Mouse (Mus musculus) intestine, embryonic 16.5 days (tissue): ENCODE measurements around the gene Tmcc3. TPM values are rescaled to one million over a fixed set of nuclear protein-coding genes. Genes with fewer than 3 reads are reported as not detected.

ENCODE experiments used
- ATAC-seq: fragments of 200-750 bp; cut with Nextera tagmentation; 2 replicates; pipeline ENCODE4 v1.8.0; 2017; ENCODE audit warnings: moderate TSS enrichment, moderate library complexity
- H3K27ac ChIP-seq: fragments of 300-500 bp; sonication (generic); 2 replicates; pipeline ENCODE4 v1.5.1; 2014; ENCODE audit warnings: mild to moderate bottlenecking, low read length
- H3K27me3 ChIP-seq: fragments of 300-500 bp; sonication (generic); replicated peaks from 2 replicates; pipeline ENCODE4 v1.6.1; 2014; ENCODE audit warnings: low read length, control low read depth, mixed read lengths; ENCODE audit not compliant: control insufficient read depth, insufficient read depth
- H3K36me3 ChIP-seq: fragments of 300-500 bp; sonication (generic); 2 replicates; pipeline ENCODE4 v1.6.1; 2014; ENCODE audit warnings: low read length, control low read depth; ENCODE audit not compliant: control insufficient read depth, insufficient read depth
- H3K4me1 ChIP-seq: fragments of 300-500 bp; sonication (generic); 2 replicates; pipeline ENCODE4 v1.6.1; 2014; ENCODE audit warnings: low read length, control low read depth, mixed read lengths; ENCODE audit not compliant: control insufficient read depth, insufficient read depth
- H3K4me2 ChIP-seq: fragments of 300-500 bp; sonication (generic); 2 replicates; pipeline ENCODE4 v1.6.1; 2014; ENCODE audit warnings: low read depth, low read length, control low read depth
- H3K4me3 ChIP-seq: fragments of 300-500 bp; sonication (generic); 2 replicates; pipeline ENCODE4 v1.5.1; 2014; ENCODE audit warnings: mild to moderate bottlenecking, low read length
- H3K9ac ChIP-seq: fragments of 300-500 bp; sonication (generic); 2 replicates; pipeline ENCODE4 v1.6.1; 2014; ENCODE audit warnings: low read depth, low read length
- H3K9me3 ChIP-seq: fragments of 300-500 bp; sonication (generic); 2 replicates; pipeline ENCODE4 v1.6.1; 2016; ENCODE audit warnings: low read length, control low read depth; ENCODE audit not compliant: control insufficient read depth
- WGBS: fragments of 180-500 bp; shearing (Covaris S2); extraction: QIAGEN DNeasy Blood & Tissue Kit; methylation state at CpG from one replicate; pipeline ENCODE4 v1.1.7; 2014; 5-methylcytosine and 5-hydroxymethylcytosine counted together
- polyA plus RNA-seq: library from polyadenylated mRNA; unstranded; fragments of >200 nt; fragmentation: Nextera tagmentation; extraction: Ambion mirVana; gene quantifications from 2 replicates; pipeline ENCODE4 v1.2.1, GENCODE M21; 2015

Gene Tmcc3
- polyA plus RNA-seq, 1 experiment from 2014 or later = 8.8 TPM

- 92% methylated on average over 3 of the region's 3 CpGs for WGBS
- ATAC-seq = no peak
- peaks cover 10% of the 10 kb centered on the region for H3K4me1 ChIP-seq
Measured at GRCm38 (mm10) chr10:94562991-94563390, 251.2 kb downstream of the Tmcc3 start.

GRCm38 (mm10) chr10:94565410-94566221 lies 253.9 kb downstream of the Tmcc3 start:
- peaks cover 21% of the 10 kb centered on the region for H3K4me1 ChIP-seq
- no peak for ATAC-seq
- no peak overlapping the region for H3K4me2 ChIP-seq
- no peak overlapping the region for H3K9ac ChIP-seq
- WGBS = 50% methylated on average over 7 of the region's 7 CpGs
- peak overlapping the region; percentile 11; the same call in 1 of the 2 replicates for H3K27ac ChIP-seq
- no peak overlapping the region for H3K4me3 ChIP-seq
- H3K36me3 ChIP-seq = no peaks in the 10 kb centered on the region
- no peaks in the 10 kb centered on the region for H3K27me3 ChIP-seq
- no peaks in the 10 kb centered on the region for H3K9me3 ChIP-seq

More at GRCm38 (mm10) chr10:94562991-94563390, 251.2 kb downstream of the Tmcc3 start:
- no peaks in the 10 kb centered on the region for H3K36me3 ChIP-seq
- H3K9ac ChIP-seq = no peak overlapping the region
- H3K27ac ChIP-seq = no peak overlapping the region
- H3K4me2 ChIP-seq = no peak overlapping the region
- H3K27me3 ChIP-seq = no peaks in the 10 kb centered on the region
- no peak overlapping the region for H3K4me3 ChIP-seq
- no peaks in the 10 kb centered on the region for H3K9me3 ChIP-seq

DNA sequence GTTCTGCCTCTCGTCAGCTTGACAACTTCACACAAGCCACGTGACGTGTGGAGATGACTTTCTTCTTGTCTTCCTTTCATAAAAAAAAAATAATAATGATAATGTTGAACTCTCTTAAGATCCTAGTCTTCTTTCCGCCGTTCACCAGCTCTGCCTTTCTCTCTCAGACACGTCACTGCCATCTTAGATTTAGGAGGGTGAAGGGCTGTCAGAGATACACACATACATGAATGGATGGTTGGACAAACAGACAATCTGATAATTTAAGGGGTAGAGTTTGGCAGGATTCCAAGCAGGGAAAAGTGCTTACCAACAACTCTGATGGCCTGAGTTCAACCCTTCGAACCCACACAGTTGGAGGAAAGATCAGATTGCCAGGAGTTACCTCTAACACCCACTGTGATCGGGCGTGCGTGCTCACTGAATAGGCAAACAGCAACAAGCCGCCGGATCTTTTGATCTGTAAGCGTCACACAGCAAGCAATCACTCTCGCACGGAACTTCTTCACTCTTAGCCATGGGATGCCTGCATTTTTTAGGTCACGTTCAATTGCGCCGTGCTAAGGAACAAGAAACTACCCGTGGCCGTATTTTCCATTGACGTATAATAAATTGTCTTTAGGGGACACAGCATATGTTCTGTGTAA lies 254.6 kb downstream of the Tmcc3 start:
- no peaks in the 10 kb centered on the region for H3K36me3 ChIP-seq
- no peaks in the 10 kb centered on the region for H3K9me3 ChIP-seq
- peaks cover 22% of the 10 kb centered on the region for H3K4me1 ChIP-seq
- WGBS = 75% methylated on average over 21 of the region's 21 CpGs
- no peak overlapping the region for H3K4me2 ChIP-seq
- no peaks in the 10 kb centered on the region for H3K27me3 ChIP-seq
- no peak overlapping the region for H3K9ac ChIP-seq
- no peak for ATAC-seq
- H3K4me3 ChIP-seq = no peak overlapping the region
- no peak overlapping the region; the same call in 1 of the 2 replicates for H3K27ac ChIP-seq

DNA sequence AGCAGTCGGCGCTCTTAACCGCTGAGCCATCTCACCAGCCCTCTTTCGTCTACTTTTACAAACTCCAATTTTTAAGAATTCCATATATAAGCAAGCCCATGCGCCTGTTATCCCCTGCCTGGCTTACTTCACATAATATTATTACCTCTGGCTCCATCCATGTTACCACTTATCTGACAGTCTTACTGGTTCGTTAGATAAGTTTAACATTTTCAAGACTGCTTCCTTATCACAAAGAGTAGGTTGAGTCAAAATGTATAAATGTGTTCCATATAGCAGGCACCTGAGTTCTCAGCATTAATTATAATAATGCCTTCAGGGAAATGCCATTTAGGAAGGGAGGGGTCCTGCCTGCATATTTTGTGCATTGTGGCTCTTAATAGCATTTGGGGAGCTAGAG lies 255.5 kb downstream of the Tmcc3 start:
- peaks cover 22% of the 10 kb centered on the region for H3K4me1 ChIP-seq
- no peak overlapping the region for H3K4me2 ChIP-seq
- H3K9me3 ChIP-seq = no peaks in the 10 kb centered on the region
- no peaks in the 10 kb centered on the region for H3K27me3 ChIP-seq
- 91% methylated on average over 6 of the region's 6 CpGs for WGBS
- H3K27ac ChIP-seq = no peak overlapping the region
- no peak overlapping the region for H3K9ac ChIP-seq
- no peak overlapping the region for H3K4me3 ChIP-seq
- no peaks in the 10 kb centered on the region for H3K36me3 ChIP-seq
- no peak for ATAC-seq

GRCm38 (mm10) chr10:94567915-94568314 lies 256.2 kb downstream of the Tmcc3 start:
- WGBS = 63% methylated on average over 14 of the region's 14 CpGs
- no peak overlapping the region for H3K9ac ChIP-seq
- H3K4me1 ChIP-seq = peaks cover 24% of the 10 kb centered on the region
- no peaks in the 10 kb centered on the region for H3K36me3 ChIP-seq
- no peaks in the 10 kb centered on the region for H3K27me3 ChIP-seq
- H3K4me3 ChIP-seq = no peak overlapping the region
- no peak overlapping the region for H3K4me2 ChIP-seq
- no peaks in the 10 kb centered on the region for H3K9me3 ChIP-seq
- H3K27ac ChIP-seq = no peak overlapping the region
- ATAC-seq = no peak

DNA sequence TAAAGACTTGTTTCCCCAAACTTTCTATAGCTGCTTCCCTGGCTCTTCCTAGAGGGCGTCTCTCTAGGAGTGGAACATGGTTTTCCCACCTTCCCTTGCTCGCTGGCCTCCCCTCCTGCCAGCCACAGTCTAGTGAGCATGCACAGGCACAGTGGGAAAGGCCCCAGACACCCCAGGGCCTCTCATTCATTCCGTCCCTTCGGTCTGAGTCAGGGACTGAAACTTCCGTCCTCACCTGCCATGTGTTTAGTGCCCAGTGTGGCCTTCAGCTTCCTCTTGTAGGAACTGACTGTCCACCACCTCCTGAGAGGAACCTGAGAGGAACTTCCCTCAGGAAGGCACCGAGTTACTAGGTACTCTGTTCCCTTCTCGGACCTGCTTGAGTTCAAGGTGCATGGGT lies 257.1 kb downstream of the Tmcc3 start:
- Histone ChIP-seq H3K27ac (no peak overlapping the region), H3K27me3 (no peaks in the 10 kb centered on the region), H3K4me2 (no peak overlapping the region), H3K9ac (no peak overlapping the region), H3K36me3 (no peaks in the 10 kb centered on the region), H3K4me1 (peaks cover 26% of the 10 kb centered on the region), H3K4me3 (no peak overlapping the region), H3K9me3 (no peaks in the 10 kb centered on the region)
- ATAC-seq = no peak; the same call in 1 of the 2 replicates
- 91% methylated on average over 7 of the region's 7 CpGs for WGBS

DNA sequence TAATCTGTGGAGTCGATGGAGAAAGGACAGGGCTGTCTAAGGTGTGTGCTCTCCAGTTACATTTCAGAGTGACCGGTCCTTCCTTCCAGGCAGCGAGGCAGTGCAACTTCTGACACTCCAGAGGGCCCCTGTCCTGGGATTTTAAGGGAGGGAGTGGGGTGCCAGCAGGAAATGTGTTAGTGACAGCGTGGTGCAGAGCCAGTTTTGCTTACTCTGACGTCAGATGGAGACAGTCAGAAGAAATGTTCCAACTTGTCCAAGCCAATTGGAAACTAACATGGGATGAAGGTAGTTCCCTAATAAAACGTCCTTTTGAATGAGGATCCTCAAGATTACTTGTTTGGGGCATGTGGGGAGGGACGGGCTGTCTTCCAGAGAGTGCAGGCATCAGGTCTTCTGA lies 258.0 kb downstream of the Tmcc3 start:
- no peak overlapping the region for H3K27ac ChIP-seq
- 80% methylated on average over 7 of the region's 7 CpGs for WGBS
- H3K9me3 ChIP-seq = no peaks in the 10 kb centered on the region
- H3K4me1 ChIP-seq = peaks cover 32% of the 10 kb centered on the region
- H3K4me3 ChIP-seq = no peak overlapping the region
- ATAC-seq = no peak
- no peaks in the 10 kb centered on the region for H3K36me3 ChIP-seq
- no peak overlapping the region for H3K9ac ChIP-seq
- no peaks in the 10 kb centered on the region for H3K27me3 ChIP-seq
- no peak overlapping the region for H3K4me2 ChIP-seq

- Histone ChIP-seq H3K27me3 (no peaks in the 10 kb centered on the region), H3K27ac (no peak overlapping the region), H3K4me3 (no peak overlapping the region), H3K9ac (no peak overlapping the region), H3K36me3 (no peaks in the 10 kb centered on the region), H3K4me1 (peaks cover 34% of the 10 kb centered on the region), H3K4me2 (no peak overlapping the region), H3K9me3 (no peaks in the 10 kb centered on the region)
- ATAC-seq = no peak
- 85% methylated on average over 9 of the region's 9 CpGs for WGBS
Measured at GRCm38 (mm10) chr10:94571927-94572620, 260.3 kb downstream of the Tmcc3 start.

DNA sequence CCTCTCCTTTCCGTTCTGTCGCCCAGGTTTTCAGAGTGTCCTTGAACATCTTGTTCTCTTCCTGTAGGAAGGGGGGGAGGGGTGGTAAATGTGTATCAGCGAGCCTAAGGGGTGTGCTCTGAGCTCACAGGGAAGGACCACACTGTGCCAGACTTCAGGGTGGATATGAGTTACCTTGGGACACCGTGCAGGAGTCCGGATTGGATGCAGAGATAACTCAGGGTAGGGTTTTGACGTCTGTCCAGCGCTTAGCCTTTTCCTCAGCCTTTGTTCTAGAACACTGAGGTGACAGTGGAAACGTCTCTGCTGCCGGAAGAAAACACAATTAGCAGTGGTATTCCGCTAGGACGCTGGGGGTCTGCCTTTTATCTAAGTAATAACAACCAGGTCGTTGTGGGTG lies 261.0 kb downstream of the Tmcc3 start:
- WGBS = 60% methylated on average over 12 of the region's 12 CpGs
- no peak for ATAC-seq

More for the DNA sequence above, 261.0 kb downstream of the Tmcc3 start:
- Histone ChIP-seq H3K36me3 (no peaks in the 10 kb centered on the region), H3K4me3 (no peak overlapping the region), H3K4me2 (no peak overlapping the region), H3K9ac (no peak overlapping the region), H3K27me3 (no peaks in the 10 kb centered on the region), H3K27ac (no peak overlapping the region), H3K4me1 (peaks cover 34% of the 10 kb centered on the region), H3K9me3 (no peaks in the 10 kb centered on the region)
